In the genomic region with DNA sequence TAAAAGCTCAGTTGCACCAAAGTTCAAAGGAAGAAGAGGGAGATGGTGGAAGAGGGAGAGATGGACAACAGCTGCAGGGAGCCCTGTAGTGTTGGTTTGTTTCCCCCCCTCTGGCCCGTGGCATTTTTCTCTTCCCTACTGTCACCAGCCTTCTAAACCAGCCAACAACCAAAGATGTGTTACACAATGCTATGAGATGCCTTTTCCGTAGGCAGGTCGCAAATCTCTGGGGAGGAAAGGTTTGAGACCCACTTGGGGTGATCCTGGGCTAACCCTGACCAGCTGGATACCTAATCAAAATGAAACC, we compare ENCODE assay signal across 7 mouse cellular contexts. TPM values are rescaled to one million over a fixed set of nuclear protein-coding genes. Genes with fewer than 3 reads are reported as not detected.
DNase-seq lines count a peak whose midpoint lies in the region; ATAC-seq and TF ChIP-seq lines count a peak whose summit lies in the region.

No protein-coding gene starts in this region.

- H3K4me3 ChIP-seq in forebrain, embryonic 13.5 days = peak overlapping the region; percentile 66
- H3K4me3 ChIP-seq in liver, embryonic 11.5 days (ENCODE audit: low read depth, low read length) = peak overlapping the region; percentile 71
- H3K4me3 ChIP-seq in stomach, postnatal 0 days (ENCODE audit: low read depth, low read length) = peak overlapping the region; percentile 62

- H3K9ac ChIP-seq in forebrain, embryonic 13.5 days = peak overlapping the region; percentile 84
- H3K9ac ChIP-seq in liver, embryonic 11.5 days (ENCODE audit: low read depth, low read length) = peak overlapping the region; percentile 78
- H3K9ac ChIP-seq in stomach, postnatal 0 days (ENCODE audit: low read length) = peak overlapping the region; percentile 78

- DNase-seq in retina, embryonic 14.5 days (ENCODE audit: low spot score) = peak; percentile 16
- DNase-seq in retina, postnatal 1 day = no peak
- no peak for DNase-seq in liver, embryonic 11.5 days (ENCODE audit: low spot score)
- DNase-seq in stomach, postnatal 0 days (ENCODE audit: low spot score) = peak; percentile 15
- no peak for DNase-seq in right cerebral cortex, postnatal 10 days (ENCODE audit: low spot score in 2 of 2)
- no peak for DNase-seq in spleen, postnatal 10 days (ENCODE audit: low spot score in 2 of 2)

- peak overlapping the region; percentile 69 for H3K4me2 ChIP-seq in forebrain, embryonic 13.5 days
- peak overlapping the region; percentile 57 for H3K4me2 ChIP-seq in liver, embryonic 11.5 days
- H3K4me2 ChIP-seq in stomach, postnatal 0 days (replicated peaks; ENCODE audit: low read depth) = peak overlapping the region; percentile 52

- no peaks in the 10 kb centered on the region for H3K9me3 ChIP-seq in forebrain, embryonic 13.5 days (replicated peaks)
- H3K9me3 ChIP-seq in liver, embryonic 11.5 days (ENCODE audit: control insufficient read depth, low read length) = no peaks in the 10 kb centered on the region
- no peaks in the 10 kb centered on the region for H3K9me3 ChIP-seq in stomach, postnatal 0 days (ENCODE audit: control insufficient read depth, low read length)

- peaks cover 9% of the 10 kb centered on the region; the same call in 1 of the 2 replicates for H3K4me1 ChIP-seq in forebrain, embryonic 13.5 days
- no peaks in the 10 kb centered on the region for H3K4me1 ChIP-seq in liver, embryonic 11.5 days (replicated peaks; ENCODE audit: control insufficient read depth, insufficient read depth, low read length)
- no peaks in the 10 kb centered on the region for H3K4me1 ChIP-seq in stomach, postnatal 0 days (replicated peaks; ENCODE audit: control insufficient read depth, insufficient read depth)

- WGBS in forebrain, embryonic 13.5 days = 15% methylated on average over 3 of the region's 3 CpGs
- WGBS in liver, embryonic 11.5 days = 25% methylated on average over 3 of the region's 3 CpGs
- 27% methylated on average over 3 of the region's 3 CpGs for WGBS in stomach, postnatal 0 days

- TF ChIP-seq CTCF in stomach, postnatal 0 days (IDR thresholded peaks at IDR 0.05; ENCODE audit: low read depth) = no peak

- H3K36me3 ChIP-seq in forebrain, embryonic 13.5 days (ENCODE audit: poor library complexity, severe bottlenecking) = peaks cover 14% of the 10 kb centered on the region
- no peaks in the 10 kb centered on the region for H3K36me3 ChIP-seq in liver, embryonic 11.5 days (ENCODE audit: control insufficient read depth, insufficient read depth, low read length)
- H3K36me3 ChIP-seq in stomach, postnatal 0 days (ENCODE audit: control insufficient read depth, insufficient read depth, low read length) = no peaks in the 10 kb centered on the region

- H3K27me3 ChIP-seq in forebrain, embryonic 13.5 days = no peaks in the 10 kb centered on the region
- H3K27me3 ChIP-seq in liver, embryonic 11.5 days (replicated peaks; ENCODE audit: control insufficient read depth, insufficient read depth, low read length) = no peaks in the 10 kb centered on the region
- H3K27me3 ChIP-seq in stomach, postnatal 0 days (ENCODE audit: control insufficient read depth, insufficient read depth, low read length) = no peaks in the 10 kb centered on the region

- H3K27ac ChIP-seq in forebrain, embryonic 13.5 days = 0 out of 2 replicates have a peak overlapping the region, but pooled peaks have one; percentile 81
- peak overlapping the region; percentile 43; the same call in 1 of the 2 replicates for H3K27ac ChIP-seq in liver, embryonic 11.5 days (ENCODE audit: low read depth, low read length)
- peak overlapping the region; percentile 91 for H3K27ac ChIP-seq in stomach, postnatal 0 days (replicated peaks)

- TF ChIP-seq EP300 in stomach, postnatal 0 days (optimal IDR thresholded peaks at IDR 0.05) = no peak

- ATAC-seq in forebrain, embryonic 13.5 days = peak; percentile 8; the same call in 1 of the 2 replicates
- no peak for ATAC-seq in liver, embryonic 11.5 days (replicated peaks; ENCODE audit: low FRiP score)
- ATAC-seq in stomach, postnatal 0 days (ENCODE audit: low FRiP score, low TSS enrichment) = no peak

RNA-seq across cellular contexts. Expression of gene Zbtb33, which starts 0.8 kb away (rescaled TPM):
- 5.1 and 5.4 TPM in 2 replicates for polyA plus RNA-seq in forebrain, embryonic 13.5 days (2015; fragmentation: Nextera tagmentation; extraction: Ambion mirVana)
- 3.2 and 4.3 TPM in 2 replicates for polyA plus RNA-seq in liver, embryonic 11.5 days (2014; fragmentation: Nextera tagmentation; extraction: Ambion mirVana)
- polyA plus RNA-seq in stomach, postnatal 0 days (2015; fragmentation: Nextera tagmentation; extraction: Ambion mirVana) = 1.7 and 2.0 TPM in 2 replicates

Comparison
In these comparisons a context has a peak if more than half of its experiments do, and no peak if none do; other contexts are left out.
1. DNase-seq: peak in retina, embryonic 14.5 days (single experiment) and stomach, postnatal 0 days (single experiment); none in retina, postnatal 1 day (single experiment), liver, embryonic 11.5 days (single experiment), right cerebral cortex, postnatal 10 days (0 of 2) and spleen, postnatal 10 days (0 of 2).
2. Peak in every context shown above with its lines, with median percentiles within 50 percentile points of each other: H3K27ac ChIP-seq, H3K4me2 ChIP-seq, H3K4me3 ChIP-seq and H3K9ac ChIP-seq.